Comparison of ENCODE assay signal across 10 mouse cellular contexts in genomic region chr17:66416841-66417313, GRCm38 (mm10). TPM values are rescaled to one million over a fixed set of nuclear protein-coding genes. Genes with fewer than 3 reads are reported as not detected.
A peak's percentile ranks its signal among the peaks of the same experiment; 100 is the strongest.
DNase-seq lines count a peak whose midpoint lies in the region; ATAC-seq and TF ChIP-seq lines count a peak whose summit lies in the region.
"Had no signal": no experiment of that assay in that cellular context is flagged by ENCODE, and none has a peak within 500 bp of the region (broad histone marks: within the 10 kb centered on the region; RNA-seq: fewer than 3 reads in every experiment).

No protein-coding gene starts in this region.

- TF ChIP-seq EP300 in stomach, postnatal 0 days (optimal IDR thresholded peaks at IDR 0.05) = no peak

- intact Hi-C loops in heart, postnatal 14 days (cut with DNase I) = no loop called here

- H3K9ac ChIP-seq in heart, embryonic 13.5 days = no peak overlapping the region
- peak overlapping the region; percentile 43 for H3K9ac ChIP-seq in hindbrain, embryonic 14.5 days
- H3K9ac ChIP-seq in midbrain, embryonic 11.5 days (ENCODE audit: low read length) = no peak overlapping the region
- no peak overlapping the region for H3K9ac ChIP-seq in stomach, postnatal 0 days (ENCODE audit: low read length)

- ATAC-seq in heart, embryonic 13.5 days (ENCODE audit: extremely low read depth, insufficient number of reproducible peaks, low FRiP score, low TSS enrichment) = no peak
- peak; percentile 70 for ATAC-seq in hindbrain, embryonic 14.5 days (ENCODE audit: low FRiP score)
- peak; percentile 33; the same call in 1 of the 2 replicates for ATAC-seq in midbrain, embryonic 11.5 days (ENCODE audit: low FRiP score)
- 0 out of 2 replicates have a peak, but pooled peaks have one; percentile 34 for ATAC-seq in stomach, postnatal 0 days (ENCODE audit: low FRiP score, low TSS enrichment)

- DNase-seq in heart, postnatal 14 days = no peak
- peak; percentile 42 for DNase-seq in embryonic facial prominence, embryonic 10.5 days (ENCODE audit: low spot score)
- peak; percentile 65 for DNase-seq in hindbrain, embryonic 14.5 days (ENCODE audit: low spot score)
- peak; percentile 29 for DNase-seq in layer of hippocampus, adult 9-11 months
- DNase-seq in midbrain, embryonic 11.5 days (ENCODE audit: low spot score, missing footprints) = no peak
- peak; percentile 33 for DNase-seq in stomach, postnatal 0 days (ENCODE audit: low spot score)
- no peak for DNase-seq in T-cell, adult 2 months (ENCODE audit: low spot score)

- no peaks in the 10 kb centered on the region for H3K9me3 ChIP-seq in heart, embryonic 13.5 days
- no peaks in the 10 kb centered on the region for H3K9me3 ChIP-seq in embryonic facial prominence, embryonic 10.5 days
- no peaks in the 10 kb centered on the region for H3K9me3 ChIP-seq in hindbrain, embryonic 14.5 days (ENCODE audit: control insufficient read depth, low read length)
- no peaks in the 10 kb centered on the region for H3K9me3 ChIP-seq in midbrain, embryonic 11.5 days (ENCODE audit: control insufficient read depth, low read length)
- no peaks in the 10 kb centered on the region for H3K9me3 ChIP-seq in stomach, postnatal 0 days (ENCODE audit: control insufficient read depth, low read length)

- H3K36me3 ChIP-seq in heart, embryonic 13.5 days = no peaks in the 10 kb centered on the region
- H3K36me3 ChIP-seq in embryonic facial prominence, embryonic 10.5 days (replicated peaks) = no peaks in the 10 kb centered on the region
- no peaks in the 10 kb centered on the region for H3K36me3 ChIP-seq in hindbrain, embryonic 14.5 days (replicated peaks; ENCODE audit: control insufficient read depth, insufficient read depth)
- no peaks in the 10 kb centered on the region for H3K36me3 ChIP-seq in midbrain, embryonic 11.5 days (ENCODE audit: control insufficient read depth, insufficient read depth, low read length)
- no peaks in the 10 kb centered on the region for H3K36me3 ChIP-seq in stomach, postnatal 0 days (ENCODE audit: control insufficient read depth, insufficient read depth, low read length)

- peak; percentile 53 for TF ChIP-seq CTCF in stomach, postnatal 0 days (IDR thresholded peaks at IDR 0.05; ENCODE audit: low read depth)

- H3K4me1 ChIP-seq in heart, embryonic 13.5 days = peaks cover 12% of the 10 kb centered on the region; the same call in 1 of the 2 replicates
- H3K4me1 ChIP-seq in embryonic facial prominence, embryonic 10.5 days = peaks cover 56% of the 10 kb centered on the region
- H3K4me1 ChIP-seq in hindbrain, embryonic 14.5 days (replicated peaks; ENCODE audit: control insufficient read depth, insufficient read depth, low read length) = peaks cover 44% of the 10 kb centered on the region
- peaks cover 36% of the 10 kb centered on the region for H3K4me1 ChIP-seq in midbrain, embryonic 11.5 days (ENCODE audit: control insufficient read depth, insufficient read depth, low read length)
- H3K4me1 ChIP-seq in stomach, postnatal 0 days (replicated peaks; ENCODE audit: control insufficient read depth, insufficient read depth) = no peaks in the 10 kb centered on the region

- H3K4me3 ChIP-seq in heart, embryonic 13.5 days = peak overlapping the region; percentile 16; the same call in 1 of the 2 replicates
- peak overlapping the region; percentile 0; the same call in 1 of the 2 replicates for H3K4me3 ChIP-seq in embryonic facial prominence, embryonic 10.5 days
- peak overlapping the region; percentile 6; the same call in 1 of the 2 replicates for H3K4me3 ChIP-seq in hindbrain, embryonic 14.5 days (replicated peaks; ENCODE audit: low read length)
- no peak overlapping the region for H3K4me3 ChIP-seq in midbrain, embryonic 11.5 days (ENCODE audit: low read depth, low read length)
- H3K4me3 ChIP-seq in stomach, postnatal 0 days (ENCODE audit: low read depth, low read length) = peak overlapping the region; percentile 25
- H3K4me3 ChIP-seq: erythroblast, embryonic 14.5 days had no signal

- peak overlapping the region; percentile 45 for H3K4me2 ChIP-seq in heart, embryonic 13.5 days
- H3K4me2 ChIP-seq in hindbrain, embryonic 14.5 days (replicated peaks) = peak overlapping the region; percentile 48
- no peak overlapping the region for H3K4me2 ChIP-seq in midbrain, embryonic 11.5 days
- H3K4me2 ChIP-seq in stomach, postnatal 0 days (replicated peaks; ENCODE audit: low read depth) = peak overlapping the region; percentile 49

- H3K27ac ChIP-seq in heart, embryonic 13.5 days (replicated peaks) = no peak overlapping the region
- H3K27ac ChIP-seq in embryonic facial prominence, embryonic 10.5 days (replicated peaks) = peak overlapping the region; percentile 20; the same call in 1 of the 2 replicates
- H3K27ac ChIP-seq in hindbrain, embryonic 14.5 days = peak overlapping the region; percentile 81
- no peak overlapping the region; the same call in 1 of the 2 replicates for H3K27ac ChIP-seq in midbrain, embryonic 11.5 days (ENCODE audit: low read depth, low read length)
- 0 out of 2 replicates have a peak overlapping the region, but pooled peaks have one; percentile 18 for H3K27ac ChIP-seq in stomach, postnatal 0 days (replicated peaks)

- H3K27me3 ChIP-seq in heart, embryonic 13.5 days (replicated peaks) = no peaks in the 10 kb centered on the region
- H3K27me3 ChIP-seq in embryonic facial prominence, embryonic 10.5 days (replicated peaks; ENCODE audit: low read depth, poor library complexity, severe bottlenecking) = no peaks in the 10 kb centered on the region
- H3K27me3 ChIP-seq in hindbrain, embryonic 14.5 days (ENCODE audit: control insufficient read depth, insufficient read depth, low read length) = no peaks in the 10 kb centered on the region
- no peaks in the 10 kb centered on the region for H3K27me3 ChIP-seq in midbrain, embryonic 11.5 days (ENCODE audit: control insufficient read depth, insufficient read depth, low read length)
- no peaks in the 10 kb centered on the region for H3K27me3 ChIP-seq in stomach, postnatal 0 days (ENCODE audit: control insufficient read depth, insufficient read depth, low read length)
- H3K27me3 ChIP-seq: CH12.LX had no signal

- WGBS in heart, embryonic 13.5 days = 73% methylated on average over 14 of the region's 14 CpGs
- 65% methylated on average over 14 of the region's 14 CpGs for WGBS in embryonic facial prominence, embryonic 10.5 days
- 11% methylated on average over 14 of the region's 14 CpGs for WGBS in hindbrain, embryonic 14.5 days
- 59% methylated on average over 14 of the region's 14 CpGs for WGBS in midbrain, embryonic 11.5 days
- WGBS in stomach, postnatal 0 days = 22% methylated on average over 14 of the region's 14 CpGs

RNA-seq across cellular contexts. Expression of gene Mtcl1, which starts 32.7 kb away (rescaled TPM):
- 1.3 and 1.5 TPM in 2 replicates for polyA plus RNA-seq in heart, embryonic 13.5 days (2015; fragmentation: Nextera tagmentation; extraction: Ambion mirVana)
- total RNA-seq in heart, postnatal 14 days (2021) = 1 to 10 TPM; 4.4 to 4.6 TPM
- 13.2 and 22.3 TPM in 2 replicates for polyA plus RNA-seq in embryonic facial prominence, embryonic 10.5 days (2016; fragmentation: Nextera tagmentation; extraction: Ambion mirVana)
- 35.1 and 37.9 TPM in 2 replicates for polyA plus RNA-seq in hindbrain, embryonic 14.5 days (2014; fragmentation: Nextera tagmentation; extraction: Ambion mirVana)
- polyA plus RNA-seq in midbrain, embryonic 11.5 days (2014; fragmentation: Nextera tagmentation; extraction: Ambion mirVana) = 43.5 and 47.3 TPM in 2 replicates
- 1.8 and 2.2 TPM in 2 replicates for polyA plus RNA-seq in stomach, postnatal 0 days (2015; fragmentation: Nextera tagmentation; extraction: Ambion mirVana)
- total RNA-seq: CH12.LX had no signal
- polyA plus RNA-seq: erythroblast, embryonic 14.5 days had no signal

Comparison
In these comparisons a context has a peak if more than half of its experiments do, and no peak if none do; other contexts are left out.
1. H3K27ac ChIP-seq: peak in embryonic facial prominence, embryonic 10.5 days (single experiment), hindbrain, embryonic 14.5 days (single experiment) and stomach, postnatal 0 days (single experiment); none in heart, embryonic 13.5 days (single experiment) and midbrain, embryonic 11.5 days (single experiment).
2. DNase-seq: peak in embryonic facial prominence, embryonic 10.5 days (single experiment), hindbrain, embryonic 14.5 days (single experiment), layer of hippocampus, adult 9-11 months (single experiment) and stomach, postnatal 0 days (single experiment); none in heart, postnatal 14 days (0 of 2), midbrain, embryonic 11.5 days (single experiment) and T-cell, adult 2 months (single experiment).